Mouse (Mus musculus): ENCODE data around the gene Fig4.

- no peak for TF ChIP-seq CTCF (IDR thresholded peaks at IDR 0.05; ENCODE audit: borderline replicate concordance, insufficient read depth, low read length)
- no peak for TF ChIP-seq POLR2A (IDR thresholded peaks at IDR 0.05; ENCODE audit: low read depth, low read length)
Observed at GRCm38 (mm10) chr10:41250045-41250748, 52.9 kb downstream of the Fig4 start.
